Mouse (Mus musculus): ENCODE data around the gene Eprs.

GRCm38 (mm10) chr1:185353351-185353750 lies 9.5 kb upstream of the Eprs start:
- TF ChIP-seq CTCF (IDR thresholded peaks at IDR 0.05; ENCODE audit: low read depth): no peak
- TF ChIP-seq EP300 (IDR thresholded peaks at IDR 0.05; ENCODE audit: low read depth): no peak
